Mouse (Mus musculus): ENCODE results near the gene Rpain. TPM values are rescaled to one million over a fixed set of nuclear protein-coding genes. Genes with fewer than 3 reads are reported as not detected.
A peak's percentile ranks its signal among the peaks of the same experiment; 100 is the strongest.

The Rpain gene
- polyA plus RNA-seq, 1 experiment, result 58.6 TPM

DNA sequence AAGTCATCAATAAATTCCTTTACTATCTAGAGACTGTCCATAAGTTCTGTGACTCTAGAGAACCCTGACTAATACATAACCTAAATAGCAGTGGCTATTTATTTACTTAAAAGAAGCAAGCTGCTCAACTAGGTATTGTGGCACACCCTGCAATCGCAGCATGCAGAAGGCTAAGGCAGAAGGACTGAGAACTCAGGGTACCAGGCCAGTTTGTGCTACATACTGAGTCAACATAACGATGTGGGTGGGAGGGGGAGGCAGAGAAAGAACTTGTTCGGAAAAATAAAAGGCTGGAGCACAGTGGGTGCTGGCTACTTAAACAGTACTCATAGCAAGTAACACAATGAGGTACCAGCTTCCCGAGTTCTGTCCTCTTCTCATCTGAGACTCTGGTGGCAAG lies 31.2 kb downstream of the Rpain start:
- no peak for DNase-seq (ENCODE audit: low spot score)

DNA sequence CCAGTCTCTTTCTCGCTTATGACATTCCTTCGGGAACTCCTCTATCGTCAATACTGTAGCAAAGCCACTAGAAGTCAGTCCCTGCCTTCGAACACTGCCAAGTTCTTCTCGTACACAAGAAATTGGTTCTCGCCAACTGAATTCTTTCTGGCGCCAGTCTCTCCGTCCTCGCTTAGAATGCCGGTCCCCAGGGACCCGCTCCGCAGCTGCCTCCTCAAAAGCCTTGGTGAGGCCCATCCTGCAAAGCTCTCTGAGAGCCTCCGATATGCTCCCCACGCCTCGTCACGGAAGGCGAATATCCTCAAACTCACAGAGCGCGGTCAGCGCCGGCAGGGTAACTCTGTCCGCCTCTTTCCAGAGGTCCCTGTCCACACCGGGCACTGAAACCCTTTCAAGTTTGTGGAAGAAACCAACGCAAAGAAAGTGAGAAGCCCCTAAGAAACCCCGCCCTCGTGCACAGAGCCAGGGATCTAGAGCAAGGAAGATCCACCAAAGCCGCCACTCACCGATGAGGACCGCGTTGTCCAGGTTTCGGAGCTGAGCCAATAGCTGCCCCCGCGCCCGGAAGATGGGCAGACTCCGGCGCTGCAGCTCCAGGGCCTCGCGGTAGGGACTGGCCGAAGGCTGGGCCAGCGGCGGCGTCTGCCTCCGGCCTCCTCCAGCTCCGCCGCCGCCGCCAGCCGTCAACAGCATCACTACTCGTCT lies 33.8 kb downstream of the Rpain start:
- DNase-seq (ENCODE audit: low spot score), result no peak

DNA sequence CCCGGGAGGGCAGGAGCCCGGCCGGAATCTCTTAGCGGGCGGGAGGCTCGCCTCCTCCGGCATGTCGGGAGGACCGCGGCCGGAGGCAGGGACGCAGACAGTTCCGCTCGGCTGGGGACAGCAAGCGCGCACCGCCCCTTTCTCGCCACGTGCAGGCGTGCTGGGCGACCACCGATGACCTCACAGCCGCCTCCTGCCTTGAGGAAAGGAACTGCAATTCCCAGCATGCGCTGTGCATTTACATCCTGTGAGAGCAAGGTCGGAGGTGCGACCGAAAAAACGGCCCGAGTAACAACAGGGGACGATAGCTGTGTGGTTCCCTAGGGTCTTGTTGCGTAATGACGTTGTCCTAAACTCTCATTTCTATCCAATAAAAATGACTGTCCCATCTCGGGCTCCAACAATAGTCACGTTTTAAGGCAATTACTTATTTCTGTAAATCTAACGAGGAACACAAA lies 34.3 kb downstream of the Rpain start, which contains the start of gene Dhx33:
Gene Dhx33, minus strand, starts transcription at position 122 of the 458 bp plus-strand sequence.
- DNase-seq (ENCODE audit: low spot score), result peak; percentile 81

DNA sequence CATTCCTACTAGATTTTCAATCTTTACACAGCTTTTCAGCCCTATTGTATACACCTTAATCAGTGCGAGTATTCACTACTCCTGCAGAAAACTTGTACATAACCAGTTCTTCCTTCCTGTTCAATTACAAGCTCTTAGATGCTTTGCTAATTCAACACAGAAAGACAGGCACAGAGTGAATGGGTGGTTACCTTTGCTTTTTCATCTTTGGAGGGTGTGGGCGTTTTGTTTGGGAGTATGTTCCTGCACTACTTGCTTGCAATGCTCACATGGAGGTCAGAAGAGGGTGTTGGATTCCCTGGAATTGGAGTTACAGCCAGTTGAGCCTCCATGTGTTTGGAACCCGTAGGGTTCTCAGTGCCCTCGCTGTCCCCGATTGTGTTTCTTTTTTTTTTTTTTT lies 35.0 kb downstream of the Rpain start:
- no peak for DNase-seq (ENCODE audit: low spot score)

DNA sequence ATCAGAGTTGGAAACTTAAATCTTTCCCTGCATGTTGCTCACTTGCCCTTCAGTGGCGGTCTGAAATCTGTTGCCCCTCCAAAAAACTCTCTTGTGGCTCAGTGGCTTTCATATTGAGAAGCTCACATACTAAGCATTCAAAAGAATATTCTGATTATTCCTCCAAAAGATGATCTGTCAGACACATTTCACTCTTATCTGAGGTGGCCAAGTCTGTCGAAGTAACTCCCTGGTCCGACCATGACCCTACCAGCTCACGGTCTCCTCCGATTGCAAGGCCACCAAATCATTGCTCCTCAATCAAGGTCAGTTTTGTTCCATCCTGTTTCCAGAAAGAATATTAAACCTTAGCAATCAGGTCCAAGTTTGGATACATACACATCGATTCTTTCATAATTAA lies 37.0 kb downstream of the Rpain start:
- no peak for DNase-seq (ENCODE audit: low spot score)

DNA sequence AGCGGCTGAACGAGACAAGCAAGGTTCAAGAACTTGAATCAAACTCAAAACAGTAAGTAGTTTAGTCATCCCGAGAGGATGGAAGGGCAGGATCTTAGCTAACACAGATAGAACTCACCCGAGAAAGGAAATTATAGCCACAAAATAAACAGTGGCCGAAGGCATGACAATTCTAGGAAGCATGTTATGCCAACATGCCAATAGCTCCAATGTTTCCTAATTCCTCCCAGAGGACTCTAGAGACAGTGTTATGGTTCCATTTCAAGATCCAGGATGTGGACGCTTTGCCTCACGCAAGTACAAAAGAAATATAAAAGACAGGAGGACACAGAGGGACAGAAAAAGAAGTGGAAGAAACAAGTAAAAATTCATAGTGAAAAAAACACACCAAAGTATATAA lies 37.8 kb downstream of the Rpain start:
- DNase-seq (ENCODE audit: low spot score), result no peak

DNA sequence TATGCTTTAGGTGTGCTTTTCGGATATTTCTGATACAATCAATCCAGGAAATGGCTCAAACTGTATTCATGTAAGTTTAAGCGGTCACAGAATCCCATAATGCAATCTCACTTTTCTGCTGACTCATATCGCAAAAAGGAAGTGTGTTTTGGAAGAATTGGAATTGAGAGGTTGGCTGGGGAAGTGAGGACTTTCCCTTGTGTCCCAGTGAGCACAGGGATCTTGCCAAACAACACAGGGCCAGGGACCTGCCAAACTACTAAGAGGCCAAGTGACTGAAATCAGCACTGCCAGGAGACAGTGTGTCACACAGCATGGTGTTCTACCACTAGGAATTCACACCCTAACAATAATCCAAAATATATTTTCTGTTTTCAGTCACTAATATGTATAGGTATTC lies 38.3 kb downstream of the Rpain start:
- DNase-seq (ENCODE audit: low spot score), result no peak

DNA sequence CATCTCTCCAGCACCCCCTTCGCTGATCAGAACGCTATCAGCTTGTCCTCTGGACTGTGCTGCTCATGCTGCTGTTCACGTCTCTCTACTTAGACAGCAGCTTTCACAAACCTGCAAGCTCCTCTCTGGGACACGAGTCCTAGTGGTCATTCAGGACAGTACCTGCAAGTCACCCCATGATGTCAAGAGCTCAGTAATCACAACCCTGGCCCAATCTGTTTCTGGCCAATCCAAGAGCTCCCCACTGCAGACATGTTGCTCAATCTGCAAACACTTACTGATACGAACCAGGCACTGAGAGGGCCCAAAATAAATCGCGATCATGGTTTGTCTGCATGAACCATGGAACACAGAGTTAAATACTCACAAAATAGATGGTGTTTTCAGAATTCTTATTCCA lies 42.7 kb downstream of the Rpain start:
- DNase-seq (ENCODE audit: low spot score), result no peak

DNA sequence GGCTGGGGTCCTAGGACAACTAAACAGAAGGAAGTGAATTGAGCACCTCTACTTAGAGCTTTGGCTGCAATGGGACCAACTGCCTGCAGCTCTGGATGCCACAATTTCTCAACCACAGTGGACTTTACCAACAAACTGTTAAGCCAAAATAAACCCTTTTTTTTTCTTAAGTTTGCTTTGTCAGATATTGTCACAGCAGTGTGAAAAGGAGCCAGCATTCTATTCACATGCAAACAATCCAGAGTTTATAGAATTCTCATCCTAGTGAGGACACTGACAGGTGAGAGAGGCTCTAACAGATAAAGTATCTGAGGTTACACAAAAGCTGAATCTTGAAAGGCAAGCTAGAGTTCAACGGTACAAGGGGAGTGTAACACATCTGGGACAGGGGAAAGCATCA lies 47.0 kb downstream of the Rpain start:
- DNase-seq (ENCODE audit: low spot score), result no peak

DNA sequence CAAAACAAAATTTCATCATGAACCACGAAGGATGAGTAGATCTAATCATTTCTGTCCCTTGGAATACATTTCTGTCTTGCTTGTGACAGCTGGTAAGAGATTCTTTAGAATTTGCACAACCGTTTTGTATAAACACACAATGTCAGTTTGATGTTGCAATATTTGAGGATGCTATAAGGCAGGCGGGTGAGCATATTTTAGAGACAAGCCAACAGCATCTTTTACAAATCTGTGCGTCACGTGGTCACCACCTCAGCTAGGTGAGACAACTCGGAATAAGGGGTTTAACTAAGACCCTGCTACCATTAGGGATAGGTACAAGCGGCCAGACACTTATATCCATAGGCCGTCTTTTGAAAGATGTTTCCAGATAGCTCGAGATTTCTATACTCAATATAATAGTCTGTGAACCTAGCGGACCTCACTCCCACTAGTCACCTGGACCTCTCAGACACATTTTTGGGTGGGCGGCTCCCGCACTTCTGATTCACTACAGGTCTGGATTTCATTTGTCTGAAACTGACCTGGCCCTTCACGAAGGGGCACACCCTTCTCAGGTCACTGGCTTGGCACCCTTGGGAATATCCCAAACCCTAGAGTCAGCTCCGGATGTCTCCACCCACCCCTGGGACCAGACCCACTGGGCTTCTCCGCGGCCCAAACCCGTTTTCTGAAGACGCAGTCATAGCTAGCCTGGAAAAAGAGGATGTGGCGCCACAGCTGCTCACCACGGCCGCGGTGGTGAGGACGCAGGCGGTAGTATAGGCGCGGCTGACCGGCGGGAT lies 48.6 kb downstream of the Rpain start:
- DNase-seq (ENCODE audit: low spot score), result no peak

DNA sequence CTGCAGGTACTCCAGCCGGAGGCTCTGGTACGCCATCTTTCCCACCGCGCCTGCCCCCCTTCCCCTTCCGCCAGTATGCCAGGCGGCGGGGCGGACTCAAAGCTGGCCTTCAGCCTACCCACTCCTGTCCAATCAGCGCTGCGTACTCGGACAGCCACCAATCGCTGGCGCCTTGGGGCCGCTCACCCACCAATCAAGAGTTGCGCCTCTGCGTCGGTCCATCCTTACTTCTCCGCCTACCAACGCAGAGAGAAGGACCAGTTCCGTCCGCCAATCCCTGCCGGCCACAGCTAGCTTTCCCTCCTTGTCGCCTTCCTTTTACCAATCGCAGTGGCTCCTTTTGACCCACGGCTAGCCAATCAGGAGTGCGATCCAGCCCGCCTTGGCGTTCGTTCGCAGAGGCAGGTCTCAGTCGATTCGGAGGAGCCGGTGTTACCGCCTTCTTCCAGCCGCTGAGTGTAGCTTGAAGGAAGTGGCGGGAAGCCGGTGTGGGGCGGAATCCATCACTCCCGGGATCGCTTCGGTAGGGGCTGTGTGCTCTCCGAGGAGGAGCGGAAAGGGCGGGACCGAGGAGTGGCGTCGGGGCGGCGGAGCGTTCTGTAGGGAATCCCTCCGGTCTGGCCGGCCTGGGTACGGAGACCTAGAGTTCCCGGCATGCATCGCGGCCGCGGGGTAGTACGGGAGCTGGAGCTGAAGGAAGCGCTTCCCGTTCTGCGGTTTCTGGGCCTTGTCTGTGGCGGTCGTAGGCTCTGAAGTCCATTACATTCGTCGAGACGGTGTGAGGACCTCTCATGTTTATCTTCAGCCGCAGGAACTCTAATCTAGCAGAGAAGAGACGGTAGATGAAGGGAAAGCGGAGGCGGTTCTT lies 49.4 kb downstream of the Rpain start, which contains the start of the genes Mis12 and Derl2:
Gene Mis12, plus strand, starts transcription at position 411 of the 868 bp plus-strand sequence.
Gene Derl2, minus strand, starts transcription at position 641 of the 868 bp plus-strand sequence.
- peak; percentile 92 for DNase-seq (ENCODE audit: low spot score)

Other genes with a start within 250 kb of the Rpain start
- 5.8 and 6.5 TPM in 2 replicates for gene Zfp3, start 206.0 kb upstream of the Rpain start, polyA plus RNA-seq (2012; rRNA removed)
- gene Scimp, start 157.6 kb upstream of the Rpain start, polyA plus RNA-seq (2012; rRNA removed), result 1.1 and 1.5 TPM in 2 replicates
- gene Rabep1, start 125.4 kb upstream of the Rpain start, polyA plus RNA-seq (2012; rRNA removed), result 12.3 and 15.8 TPM in 2 replicates
- gene Nup88, start 240 bp upstream of the Rpain start, polyA plus RNA-seq (2012; rRNA removed), result 113 and 130 TPM in 2 replicates
- 102 and 120 TPM in 2 replicates for gene C1qbp, start 12.8 kb downstream of the Rpain start, polyA plus RNA-seq (2012; rRNA removed)
- gene Dhx33, start 34.2 kb downstream of the Rpain start, polyA plus RNA-seq (2012; rRNA removed), result 16.2 and 18.4 TPM in 2 replicates
- gene Mis12, start 49.4 kb downstream of the Rpain start, polyA plus RNA-seq (2012; rRNA removed), result 11.0 and 13.3 TPM in 2 replicates
- 21.7 and 25.5 TPM in 2 replicates for gene Derl2, start 49.6 kb downstream of the Rpain start, polyA plus RNA-seq (2012; rRNA removed)
- gene 6330403K07Rik, start 63.3 kb downstream of the Rpain start, polyA plus RNA-seq (2012; rRNA removed), result 2.6 and 3.2 TPM in 2 replicates
- gene Nlrp1a, start 174.5 kb downstream of the Rpain start, polyA plus RNA-seq (2012; rRNA removed), result 0.12 and 0.13 TPM in 2 replicates